Mouse (Mus musculus): ENCODE measurements around the gene Wdfy1. TPM values are rescaled to one million over a fixed set of nuclear protein-coding genes. Genes with fewer than 3 reads are reported as not detected.

Wdfy1 gene
- polyA plus RNA-seq, 1 experiment from 2014 or later: 53.2 TPM

DNA sequence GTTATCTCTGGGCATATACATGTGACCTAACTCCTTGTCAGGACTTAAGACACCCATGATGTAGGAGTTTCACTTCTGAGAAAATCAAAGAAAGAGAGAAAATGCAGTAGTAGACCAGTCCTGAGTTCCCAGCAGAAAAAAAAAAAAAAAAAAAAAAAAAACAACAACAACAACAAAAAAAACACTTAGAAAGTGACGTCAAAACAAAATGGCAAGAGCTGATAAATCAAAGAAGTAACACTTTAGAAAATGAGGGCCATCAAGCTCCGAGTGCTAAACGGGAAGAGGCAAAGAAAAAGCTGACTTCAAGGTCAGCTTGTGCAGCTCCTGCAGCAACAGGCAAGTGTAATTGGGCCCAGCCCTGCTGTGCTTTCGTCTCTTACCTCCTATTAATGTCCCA, 100.2 kb downstream of the Wdfy1 start:
- H3K27ac ChIP-seq (ENCODE audit: low read length): 0 out of 2 replicates have a peak overlapping the region, but pooled peaks have one; percentile 5
- peaks cover 15% of the 10 kb centered on the region; the same call in 1 of the 2 replicates for H3K27me3 ChIP-seq (ENCODE audit: insufficient read depth, low read length)
- 47% methylated on average over 4 of the region's 4 CpGs for WGBS
- H3K9me3 ChIP-seq (ENCODE audit: low read length): no peaks in the 10 kb centered on the region
- no peak overlapping the region for H3K9ac ChIP-seq (replicated peaks; ENCODE audit: low read length)
- H3K4me2 ChIP-seq (replicated peaks; ENCODE audit: low read depth, low read length): no peak overlapping the region
- H3K36me3 ChIP-seq (ENCODE audit: insufficient read depth, low read length): no peaks in the 10 kb centered on the region
- no peak overlapping the region for H3K4me3 ChIP-seq (ENCODE audit: low read length)
- H3K4me1 ChIP-seq (ENCODE audit: insufficient read depth, low read length): no peaks in the 10 kb centered on the region
- no peak for ATAC-seq (ENCODE audit: low FRiP score, low TSS enrichment)

- H3K9me3 ChIP-seq (ENCODE audit: low read length): no peaks in the 10 kb centered on the region
- peak within 1 kb of the TSS; percentile 64; the same call in 1 of the 2 replicates for H3K27ac ChIP-seq (ENCODE audit: low read length)
- peak within 1 kb of the TSS; percentile 78 for H3K9ac ChIP-seq (replicated peaks; ENCODE audit: low read length)
- H3K27me3 ChIP-seq (ENCODE audit: insufficient read depth, low read length): peaks cover 17% of the 10 kb centered on the region; the same call in 1 of the 2 replicates
- no peaks in the 10 kb centered on the region for H3K36me3 ChIP-seq (ENCODE audit: insufficient read depth, low read length)
- WGBS: 0% methylated on average over 50 of the region's 51 CpGs
- H3K4me2 ChIP-seq (replicated peaks; ENCODE audit: low read depth, low read length): peak within 1 kb of the TSS; percentile 84
- ATAC-seq (ENCODE audit: low FRiP score, low TSS enrichment): peak; percentile 92
- H3K4me1 ChIP-seq (ENCODE audit: insufficient read depth, low read length): peaks cover 4% of the 10 kb centered on the region; the same call in 1 of the 2 replicates
- peak within 1 kb of the TSS; percentile 75 for H3K4me3 ChIP-seq (ENCODE audit: low read length)
Observed at GRCm38 (mm10) chr1:79671543-79672337, 104.2 kb downstream of the Wdfy1 start, which contains the start of gene Ap1s3. TSS of gene Ap1s3 (minus strand) at chr1:79671972.

- WGBS: 1% methylated on average over 11 of the region's 11 CpGs
- peak overlapping the region; percentile 84 for H3K4me2 ChIP-seq (replicated peaks; ENCODE audit: low read depth, low read length)
- no peak for ATAC-seq (ENCODE audit: low FRiP score, low TSS enrichment)
- no peaks in the 10 kb centered on the region for H3K9me3 ChIP-seq (ENCODE audit: low read length)
- peaks cover 17% of the 10 kb centered on the region; the same call in 1 of the 2 replicates for H3K27me3 ChIP-seq (ENCODE audit: insufficient read depth, low read length)
- H3K4me1 ChIP-seq (ENCODE audit: insufficient read depth, low read length): peaks cover 4% of the 10 kb centered on the region; the same call in 1 of the 2 replicates
- peak overlapping the region; percentile 78 for H3K9ac ChIP-seq (replicated peaks; ENCODE audit: low read length)
- no peak overlapping the region; the same call in 1 of the 2 replicates for H3K27ac ChIP-seq (ENCODE audit: low read length)
- H3K36me3 ChIP-seq (ENCODE audit: insufficient read depth, low read length): no peaks in the 10 kb centered on the region
- H3K4me3 ChIP-seq (ENCODE audit: low read length): peak overlapping the region; percentile 75
Observed at GRCm38 (mm10) chr1:79671196-79671542, 104.8 kb downstream of the Wdfy1 start.

GRCm38 (mm10) chr1:79669419-79669974, 106.4 kb downstream of the Wdfy1 start:
- Histone ChIP-seq H3K27me3 (ENCODE audit: insufficient read depth, low read length) (peaks cover 17% of the 10 kb centered on the region; the same call in 1 of the 2 replicates), H3K4me2 (replicated peaks; ENCODE audit: low read depth, low read length) (no peak overlapping the region), H3K27ac (ENCODE audit: low read length) (no peak overlapping the region), H3K4me3 (ENCODE audit: low read length) (no peak overlapping the region), H3K36me3 (ENCODE audit: insufficient read depth, low read length) (no peaks in the 10 kb centered on the region), H3K9ac (replicated peaks; ENCODE audit: low read length) (no peak overlapping the region), H3K4me1 (ENCODE audit: insufficient read depth, low read length) (peaks cover 4% of the 10 kb centered on the region; the same call in 1 of the 2 replicates), H3K9me3 (ENCODE audit: low read length) (no peaks in the 10 kb centered on the region)
- no peak for ATAC-seq (ENCODE audit: low FRiP score, low TSS enrichment)
- 76% methylated on average over 9 of the region's 9 CpGs for WGBS

DNA sequence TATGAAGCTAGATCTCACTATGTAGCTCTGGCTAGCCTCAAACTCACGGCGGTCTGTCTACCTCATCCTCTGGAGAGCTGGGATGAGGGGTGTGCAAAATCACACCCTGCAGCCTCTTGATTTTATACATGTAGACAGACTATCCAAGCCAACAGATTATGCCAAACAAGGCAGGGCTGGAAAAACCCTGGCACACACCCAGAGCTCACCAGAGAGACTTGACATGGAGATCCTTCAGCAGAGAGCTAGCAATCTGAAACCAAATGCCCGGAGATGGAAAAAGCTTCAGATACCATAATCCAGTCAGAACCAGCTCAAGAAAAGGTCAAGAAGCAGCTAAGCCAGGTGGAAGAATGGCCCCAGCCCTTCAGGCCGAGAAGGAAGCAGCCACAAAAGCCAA, 111.0 kb downstream of the Wdfy1 start:
- Histone ChIP-seq H3K9ac (replicated peaks; ENCODE audit: low read length) (no peak overlapping the region), H3K4me3 (ENCODE audit: low read length) (no peak overlapping the region), H3K4me2 (replicated peaks; ENCODE audit: low read depth, low read length) (no peak overlapping the region), H3K27me3 (ENCODE audit: insufficient read depth, low read length) (no peaks in the 10 kb centered on the region), H3K36me3 (ENCODE audit: insufficient read depth, low read length) (no peaks in the 10 kb centered on the region), H3K4me1 (ENCODE audit: insufficient read depth, low read length) (peaks cover 4% of the 10 kb centered on the region; the same call in 1 of the 2 replicates), H3K27ac (ENCODE audit: low read length) (no peak overlapping the region), H3K9me3 (ENCODE audit: low read length) (no peaks in the 10 kb centered on the region)
- 82% methylated on average over 4 of the region's 4 CpGs for WGBS
- ATAC-seq (ENCODE audit: low FRiP score, low TSS enrichment): no peak

GRCm38 (mm10) chr1:79659598-79659997, 116.3 kb downstream of the Wdfy1 start:
- Histone ChIP-seq H3K4me2 (replicated peaks; ENCODE audit: low read depth, low read length) (no peak overlapping the region), H3K4me1 (ENCODE audit: insufficient read depth, low read length) (no peaks in the 10 kb centered on the region), H3K36me3 (ENCODE audit: insufficient read depth, low read length) (no peaks in the 10 kb centered on the region), H3K27ac (ENCODE audit: low read length) (no peak overlapping the region), H3K27me3 (ENCODE audit: insufficient read depth, low read length) (no peaks in the 10 kb centered on the region), H3K9me3 (ENCODE audit: low read length) (no peaks in the 10 kb centered on the region), H3K4me3 (ENCODE audit: low read length) (no peak overlapping the region), H3K9ac (replicated peaks; ENCODE audit: low read length) (no peak overlapping the region)
- WGBS: 75% methylated on average over 7 of the region's 7 CpGs
- ATAC-seq (ENCODE audit: low FRiP score, low TSS enrichment): peak; percentile 82

DNA sequence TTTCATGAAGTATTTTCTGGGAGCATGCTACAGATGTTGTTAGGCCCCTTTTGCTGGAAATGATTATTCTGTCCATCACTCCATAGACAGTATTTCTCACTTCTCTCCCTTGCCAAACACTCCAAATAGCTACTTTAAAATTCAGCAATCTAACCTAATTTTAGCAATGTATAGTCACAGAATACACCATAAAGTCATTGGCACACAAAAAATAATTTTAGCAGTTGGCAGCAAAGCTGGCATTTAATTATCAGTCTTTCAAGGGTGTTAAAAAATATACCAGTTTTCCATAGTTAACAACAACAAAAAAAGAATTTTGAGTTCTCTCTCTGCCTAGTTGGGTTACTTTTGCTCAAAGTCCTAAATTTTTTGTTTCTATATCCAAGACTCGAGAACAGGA, 118.5 kb downstream of the Wdfy1 start:
- Histone ChIP-seq H3K4me1 (ENCODE audit: insufficient read depth, low read length) (no peaks in the 10 kb centered on the region), H3K27ac (ENCODE audit: low read length) (no peak overlapping the region), H3K4me2 (replicated peaks; ENCODE audit: low read depth, low read length) (no peak overlapping the region), H3K27me3 (ENCODE audit: insufficient read depth, low read length) (no peaks in the 10 kb centered on the region), H3K4me3 (ENCODE audit: low read length) (no peak overlapping the region), H3K9ac (replicated peaks; ENCODE audit: low read length) (no peak overlapping the region), H3K36me3 (ENCODE audit: insufficient read depth, low read length) (no peaks in the 10 kb centered on the region), H3K9me3 (ENCODE audit: low read length) (no peaks in the 10 kb centered on the region)
- 28% methylated on average over 1 of the region's 1 CpGs for WGBS
- no peak for ATAC-seq (ENCODE audit: low FRiP score, low TSS enrichment)

DNA sequence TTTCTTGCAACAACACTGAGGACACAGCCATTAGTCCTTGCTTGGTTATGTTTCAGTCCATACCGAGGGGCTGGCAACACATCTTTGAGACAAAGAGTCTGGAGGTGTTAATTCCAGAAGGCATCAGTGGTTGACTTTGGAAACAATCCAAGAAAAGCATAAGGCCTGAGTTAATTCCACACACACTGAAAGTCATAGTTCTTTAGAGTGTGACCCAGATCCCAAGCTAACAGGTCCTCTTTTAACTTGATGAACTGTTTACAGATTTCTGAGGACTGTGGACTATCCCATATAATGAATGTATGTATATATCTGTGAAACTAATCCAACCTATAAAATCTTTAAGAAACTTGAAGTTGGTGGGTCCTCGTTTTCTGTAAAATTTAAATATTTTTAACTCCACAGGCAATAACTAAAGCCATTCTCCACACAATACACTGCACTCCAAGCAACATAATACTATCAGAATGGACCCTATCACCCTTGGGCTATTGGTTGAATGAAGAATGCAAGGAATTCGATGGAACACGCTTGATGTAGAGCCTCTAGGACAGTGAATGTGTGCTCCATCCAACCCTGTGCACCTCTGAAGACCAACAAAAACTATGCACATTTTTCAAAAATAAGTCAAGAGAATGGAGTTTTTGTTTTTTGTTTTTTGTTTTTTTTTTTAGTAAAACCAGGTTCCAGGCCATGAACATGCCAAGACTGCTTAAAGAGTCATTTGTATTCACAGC, 120.0 kb downstream of the Wdfy1 start:
- Histone ChIP-seq H3K27me3 (ENCODE audit: insufficient read depth, low read length) (no peaks in the 10 kb centered on the region), H3K36me3 (ENCODE audit: insufficient read depth, low read length) (no peaks in the 10 kb centered on the region), H3K27ac (ENCODE audit: low read length) (no peak overlapping the region), H3K4me2 (replicated peaks; ENCODE audit: low read depth, low read length) (no peak overlapping the region), H3K4me3 (ENCODE audit: low read length) (no peak overlapping the region), H3K4me1 (ENCODE audit: insufficient read depth, low read length) (no peaks in the 10 kb centered on the region), H3K9ac (replicated peaks; ENCODE audit: low read length) (no peak overlapping the region), H3K9me3 (ENCODE audit: low read length) (no peaks in the 10 kb centered on the region)
- ATAC-seq (ENCODE audit: low FRiP score, low TSS enrichment): 0 out of 2 replicates have a peak, but pooled peaks have one; percentile 27
- 59% methylated on average over 4 of the region's 4 CpGs for WGBS

DNA sequence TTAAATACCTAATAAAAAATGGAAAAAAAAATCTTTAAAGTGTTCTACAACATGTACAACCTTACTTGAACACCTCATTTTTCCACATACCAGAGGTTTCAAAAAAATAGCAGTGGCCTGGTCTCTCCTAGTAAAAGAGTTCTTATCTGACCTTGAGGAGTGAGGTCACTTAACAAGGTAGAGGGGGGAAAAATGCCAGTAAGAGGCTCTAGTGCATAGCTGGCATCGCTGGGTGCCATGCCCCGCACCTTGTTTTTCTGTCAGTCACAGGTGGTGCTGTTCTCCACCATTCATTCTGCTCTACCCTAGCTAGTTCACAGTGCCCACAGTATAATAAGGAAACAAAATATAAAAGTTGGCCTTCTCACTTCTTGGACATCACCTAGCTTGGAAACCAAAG, 121.0 kb downstream of the Wdfy1 start:
- 88% methylated on average over 2 of the region's 2 CpGs for WGBS
- no peaks in the 10 kb centered on the region for H3K36me3 ChIP-seq (ENCODE audit: insufficient read depth, low read length)

More for the DNA sequence above, 121.0 kb downstream of the Wdfy1 start:
- Histone ChIP-seq H3K4me3 (ENCODE audit: low read length) (no peak overlapping the region), H3K27ac (ENCODE audit: low read length) (no peak overlapping the region), H3K27me3 (ENCODE audit: insufficient read depth, low read length) (no peaks in the 10 kb centered on the region), H3K4me1 (ENCODE audit: insufficient read depth, low read length) (no peaks in the 10 kb centered on the region), H3K9me3 (ENCODE audit: low read length) (no peaks in the 10 kb centered on the region), H3K4me2 (replicated peaks; ENCODE audit: low read depth, low read length) (no peak overlapping the region), H3K9ac (replicated peaks; ENCODE audit: low read length) (no peak overlapping the region)
- no peak for ATAC-seq (ENCODE audit: low FRiP score, low TSS enrichment)
